Mouse (Mus musculus) urinary bladder, postnatal 4 days (tissue): Measurements from ENCODE around the gene Csad.

Source experiments
- DNase-seq, 2 experiments: peaks; one replicate each; pipeline ENCODE4 v3.0.0; 2021 to 2022; ENCODE audit warnings: low spot score in 2 of 2

Csad gene

DNA sequence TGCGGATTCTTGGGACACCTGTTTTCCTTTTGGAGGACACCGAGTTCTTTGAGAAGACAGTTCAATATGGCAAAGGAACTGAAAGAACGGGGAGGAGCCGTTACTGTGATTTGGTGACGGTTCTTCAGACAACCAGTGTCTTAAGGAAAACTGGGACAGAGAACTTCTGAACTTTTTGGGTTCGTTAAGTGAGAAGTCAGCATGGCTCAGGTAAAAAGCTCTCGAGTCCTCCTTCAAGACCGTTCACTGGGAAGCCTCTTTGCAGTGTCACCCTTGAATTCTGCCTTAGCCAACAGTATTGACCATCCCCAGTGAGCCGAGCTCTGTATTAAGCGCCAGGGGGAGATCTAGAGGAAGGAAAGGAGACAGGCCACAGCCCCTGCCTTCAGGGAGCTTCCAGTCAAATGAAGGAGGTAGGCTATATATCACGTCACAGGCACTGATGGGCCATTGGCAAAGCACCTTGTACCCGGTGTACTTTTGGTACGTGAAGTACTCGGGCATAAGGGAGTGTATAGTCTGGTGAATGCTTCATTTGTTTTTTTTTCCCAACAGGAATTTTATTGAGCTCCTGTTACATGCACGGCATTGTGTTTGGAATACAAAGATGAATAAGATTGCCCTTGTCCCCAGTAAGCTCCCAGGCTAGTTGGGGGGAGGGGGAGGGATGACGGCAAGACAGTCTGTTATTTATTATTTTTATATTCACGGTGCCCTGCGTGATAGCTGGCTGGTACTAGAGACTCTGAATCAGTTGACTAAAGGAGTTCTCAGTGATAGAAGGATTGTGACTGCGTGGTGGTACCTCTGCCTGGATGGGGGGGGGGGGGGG lies at the start of gene Csad:
Csad (minus strand) TSS at position 51 of the 832 bp plus-strand sequence.
- DNase-seq = no peak

DNA sequence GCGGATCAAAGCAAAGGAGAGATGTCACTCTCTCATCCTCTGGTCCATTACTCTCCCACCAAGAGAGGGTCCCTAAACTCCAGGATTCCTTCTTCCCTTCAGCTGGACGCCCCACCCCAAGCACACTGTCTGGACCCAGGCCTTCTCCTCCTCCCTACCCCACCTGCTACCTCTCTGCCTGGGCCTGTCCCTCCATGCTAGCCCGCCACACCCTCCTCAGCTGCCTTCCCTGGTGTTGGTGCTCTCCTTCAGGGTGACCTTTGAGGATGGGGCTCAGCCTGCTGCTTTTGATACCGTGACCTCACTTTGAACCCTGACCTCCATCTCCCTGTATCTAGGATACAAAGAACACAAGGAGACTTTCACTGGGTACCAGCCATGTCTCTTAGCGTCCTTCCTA lies 46.0 kb upstream of the Csad start:
- no peak for DNase-seq

GRCm38 (mm10) chr15:102249967-102250366 lies 45.4 kb upstream of the Csad start:
- no peak for DNase-seq

DNA sequence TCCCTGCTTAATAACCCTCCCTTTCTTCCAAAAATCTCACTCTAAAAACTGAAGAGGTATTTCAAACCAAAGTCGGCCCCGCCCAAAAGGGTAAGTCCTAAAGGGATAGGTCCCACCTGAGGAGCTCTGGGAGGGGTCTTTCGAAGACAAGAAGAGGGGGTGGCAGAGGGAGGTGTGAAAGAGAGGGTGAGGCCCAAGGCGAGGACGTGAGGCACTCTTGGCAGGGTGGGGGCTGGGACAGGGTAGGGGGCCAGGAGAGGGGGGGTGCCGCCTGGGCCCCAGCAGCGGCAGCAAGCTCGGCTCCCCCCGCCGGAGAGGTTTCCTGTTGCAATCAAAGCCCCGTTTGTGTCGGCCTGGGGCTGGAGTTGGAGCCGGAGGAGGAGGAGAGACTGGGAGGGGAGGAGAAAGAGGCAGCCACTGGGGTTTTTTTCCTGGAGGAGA lies 44.7 kb upstream of the Csad start:
- DNase-seq = no peak

DNA sequence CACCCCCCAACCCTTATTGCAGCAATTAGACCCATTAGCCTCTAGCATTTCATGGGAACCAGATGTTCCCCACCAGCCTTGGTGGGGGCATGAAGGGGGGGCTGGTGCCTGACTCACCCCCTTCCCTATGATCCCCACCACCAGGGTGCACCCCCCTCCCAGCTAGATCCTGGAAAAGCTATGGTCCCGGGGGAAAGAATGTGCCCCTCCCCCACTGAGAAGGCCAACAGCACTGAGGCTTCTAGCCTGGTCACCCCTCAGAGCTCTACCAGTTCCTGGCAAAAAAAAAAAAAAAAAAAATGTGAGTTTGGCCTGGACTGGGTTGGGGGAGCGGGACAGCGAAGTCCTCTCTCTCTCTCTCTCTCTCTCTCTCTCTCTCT lies 44.3 kb upstream of the Csad start:
- no peak for DNase-seq

DNA sequence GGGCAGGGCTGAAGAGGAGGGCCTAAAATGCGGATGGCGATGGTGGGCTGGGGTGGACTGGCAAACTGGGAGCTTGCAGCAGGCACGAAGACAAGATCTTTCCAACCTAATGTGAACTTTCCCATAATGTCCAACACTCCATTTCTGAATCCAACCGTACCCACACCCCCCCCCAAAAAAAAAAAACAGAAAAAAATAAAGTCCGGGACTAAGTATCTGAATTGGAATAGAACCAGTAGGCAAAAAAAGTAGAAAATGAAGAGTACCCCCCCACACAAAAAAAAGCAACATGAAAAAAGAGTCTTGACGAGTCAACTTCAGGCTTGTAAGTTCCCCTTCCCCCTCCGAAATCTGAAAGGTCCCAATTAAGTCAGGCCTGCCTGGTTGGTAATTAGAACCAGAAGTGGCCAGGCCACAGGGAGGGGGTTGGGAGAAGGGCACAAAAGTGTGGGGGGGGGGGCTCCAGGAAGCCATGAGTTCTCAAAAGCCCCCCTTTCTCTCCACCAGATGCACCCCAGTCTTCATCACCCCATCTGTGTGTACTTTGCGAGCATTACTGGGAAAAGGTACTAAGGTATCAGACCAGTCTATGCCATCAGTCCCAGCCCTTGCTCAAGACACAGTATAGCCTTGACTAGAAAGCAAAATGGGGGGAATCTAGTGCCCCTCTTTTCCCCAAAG lies 43.7 kb upstream of the Csad start:
- no peak for DNase-seq

GRCm38 (mm10) chr15:102247252-102248130 lies 43.0 kb upstream of the Csad start:
- peak; percentile 77 for DNase-seq

DNA sequence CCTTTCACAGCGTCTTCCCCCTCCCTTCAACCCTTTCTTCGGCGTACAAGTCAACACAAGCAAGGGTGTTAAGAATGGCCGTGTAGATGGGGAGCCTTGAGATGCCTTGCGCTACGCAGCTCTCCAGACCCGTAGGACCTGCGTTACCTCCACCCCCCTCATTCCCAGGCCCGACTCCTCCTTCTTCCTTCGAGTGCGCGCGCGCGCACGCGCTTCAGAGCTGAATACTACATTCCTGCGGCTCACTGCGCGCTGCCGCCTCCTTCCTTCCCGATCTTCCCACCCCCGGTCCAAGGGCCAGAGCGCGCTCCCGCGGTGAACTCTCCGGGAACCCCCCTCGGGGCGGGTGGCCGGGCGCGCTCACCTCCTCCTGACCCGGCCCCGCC lies 42.3 kb upstream of the Csad start:
- DNase-seq = peak; percentile 95 to 98

DNA sequence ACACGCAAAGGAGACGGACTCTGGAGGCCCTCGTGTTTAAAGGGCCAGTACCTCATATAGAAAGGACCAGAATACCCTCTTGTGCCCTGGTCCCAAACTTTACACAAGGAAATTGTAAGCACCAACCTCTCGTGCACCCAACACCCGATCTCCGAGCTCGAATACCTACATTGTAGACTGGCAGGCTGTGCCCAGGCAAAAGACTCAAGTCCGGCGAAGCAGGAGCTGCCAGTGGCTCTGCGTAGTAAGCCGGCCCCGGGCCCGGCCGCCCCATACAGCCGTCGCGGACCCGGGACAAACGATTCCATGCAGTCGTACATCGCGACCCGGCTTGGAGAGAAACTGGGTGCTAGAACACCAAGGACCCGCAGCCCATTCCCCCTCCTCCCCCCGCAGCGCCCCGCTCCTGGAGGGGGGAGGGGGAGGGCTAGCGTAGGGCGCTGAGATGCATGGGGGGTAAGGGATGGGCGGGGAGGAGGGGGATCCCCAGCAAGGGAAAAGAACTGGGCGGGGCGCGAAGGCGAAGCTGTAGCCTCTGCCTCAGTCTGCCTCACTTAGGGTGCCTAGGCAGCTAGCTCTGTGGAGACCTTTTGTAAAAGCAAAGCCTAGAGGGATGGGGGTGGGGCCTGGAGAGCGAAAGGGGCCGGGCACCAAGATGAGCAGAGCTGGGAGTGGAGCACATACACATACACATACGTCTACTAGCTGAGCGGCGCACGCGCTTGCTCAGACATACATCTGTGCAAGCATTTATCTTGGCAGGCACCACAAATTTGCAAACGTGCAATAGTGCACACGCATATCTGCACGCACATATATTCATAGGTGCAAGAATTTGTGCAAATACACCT lies 41.6 kb upstream of the Csad start:
- peak; percentile 72 to 73 for DNase-seq

GRCm38 (mm10) chr15:102245461-102245881 lies 40.9 kb upstream of the Csad start:
- DNase-seq = no peak

GRCm38 (mm10) chr15:102244306-102245191 lies 40.0 kb upstream of the Csad start:
- DNase-seq = no peak

DNA sequence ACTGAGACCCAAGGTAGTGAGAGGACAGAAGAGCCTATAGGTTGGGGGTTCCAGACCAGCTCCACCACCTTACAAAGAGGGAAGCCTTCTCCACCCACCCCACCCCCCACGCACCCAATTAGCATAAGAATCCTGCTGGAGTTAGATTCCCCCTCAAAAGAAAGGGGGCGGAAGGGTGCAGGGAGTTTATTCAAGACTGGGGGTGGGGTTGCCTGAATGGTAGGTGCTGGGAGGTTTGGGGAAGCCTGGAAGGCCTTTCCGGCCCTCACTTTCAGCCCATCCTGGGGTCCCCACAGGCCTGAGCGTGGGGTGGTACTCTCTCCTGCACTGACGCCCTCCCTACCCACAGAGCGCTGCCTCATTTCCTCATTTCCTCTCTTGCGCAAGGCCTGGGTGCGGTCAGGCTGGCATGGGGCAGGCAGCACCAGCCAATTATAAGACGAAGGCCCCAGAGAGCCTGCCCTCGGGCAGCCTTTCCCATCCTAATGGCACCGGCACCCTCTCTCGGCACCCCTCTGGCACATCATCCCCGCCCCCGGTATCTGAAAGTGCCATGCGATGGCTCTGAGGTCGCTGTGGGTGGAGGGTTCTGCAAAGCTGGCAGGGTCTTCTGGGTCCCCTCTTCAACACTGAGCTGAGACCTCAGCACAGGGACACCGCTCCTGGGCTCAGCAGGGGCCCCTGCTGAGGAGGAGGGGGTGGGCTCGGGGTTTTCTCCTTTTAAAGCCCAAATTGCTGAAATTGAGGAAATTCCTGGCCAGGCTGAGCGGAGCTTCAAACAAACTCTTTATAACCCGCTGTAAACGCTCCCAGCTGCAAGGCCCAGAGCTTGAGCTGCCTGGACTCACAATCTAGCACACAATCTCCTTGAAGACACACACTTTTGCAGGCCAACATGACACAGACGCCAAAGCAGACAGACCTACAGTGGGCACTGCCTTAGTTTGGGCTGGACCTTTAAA lies 39.0 kb upstream of the Csad start:
- DNase-seq = peak; percentile 55 to 79

DNA sequence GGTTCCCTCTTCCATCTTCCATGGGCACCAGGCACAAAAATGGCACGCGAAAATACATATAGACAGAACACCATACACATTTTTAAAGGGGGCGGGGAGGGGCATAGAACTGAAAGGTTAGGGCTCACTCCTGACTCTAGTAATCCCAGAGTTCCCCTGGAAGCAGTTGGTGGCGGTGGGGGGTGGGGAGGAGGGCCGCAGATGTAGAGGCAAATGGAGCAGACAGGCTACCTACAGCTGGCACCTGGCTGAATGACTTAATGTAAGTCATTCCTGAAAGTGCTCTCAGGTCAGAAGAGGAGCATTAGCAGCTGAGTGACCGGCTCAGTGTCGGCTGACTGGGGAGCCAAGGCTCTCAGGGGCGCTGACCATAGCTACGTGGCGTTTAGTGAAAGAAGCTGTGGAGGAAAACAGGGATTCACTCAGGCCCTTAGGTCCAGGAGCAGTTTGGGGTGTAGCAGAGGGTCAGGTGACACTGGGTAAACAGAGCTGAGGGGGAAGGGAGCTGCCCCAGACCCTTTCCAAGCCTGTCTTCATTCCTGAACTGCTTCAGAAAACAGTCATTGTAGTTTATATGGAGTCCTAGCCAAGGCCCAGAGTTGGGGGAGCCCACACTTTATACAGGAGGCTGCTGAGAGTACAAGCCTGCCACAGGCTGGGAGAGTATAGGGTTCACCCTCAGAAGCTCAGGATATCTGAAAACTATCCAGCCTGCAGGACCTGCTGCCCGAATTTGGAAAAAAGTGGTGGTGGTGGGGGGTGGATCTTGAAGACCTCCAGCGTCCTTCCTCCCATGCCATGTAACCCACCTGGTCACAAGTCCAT lies 38.1 kb upstream of the Csad start:
- DNase-seq = no peak

GRCm38 (mm10) chr15:102240607-102241006 lies 36.1 kb upstream of the Csad start:
- no peak for DNase-seq

DNA sequence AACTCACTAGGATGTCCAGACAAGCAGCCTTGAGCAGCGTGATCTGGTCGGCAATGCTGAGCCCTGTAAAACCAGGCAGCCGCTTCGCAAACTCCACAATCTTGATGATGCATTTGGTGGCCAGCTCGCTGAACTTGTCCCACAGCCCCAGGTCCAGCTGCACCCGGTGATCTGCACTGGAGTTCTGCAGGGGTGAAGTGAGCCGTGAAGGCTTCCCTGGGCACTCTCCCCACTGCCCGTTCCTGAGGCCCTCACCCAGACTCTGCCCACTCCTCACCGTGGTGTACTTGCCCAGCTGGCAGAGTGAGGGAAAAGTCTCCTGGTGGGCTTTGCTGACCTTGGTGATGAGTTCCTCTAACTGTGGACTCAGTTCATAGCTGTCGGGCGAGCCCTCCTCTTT lies 35.3 kb upstream of the Csad start:
- no peak for DNase-seq

DNA sequence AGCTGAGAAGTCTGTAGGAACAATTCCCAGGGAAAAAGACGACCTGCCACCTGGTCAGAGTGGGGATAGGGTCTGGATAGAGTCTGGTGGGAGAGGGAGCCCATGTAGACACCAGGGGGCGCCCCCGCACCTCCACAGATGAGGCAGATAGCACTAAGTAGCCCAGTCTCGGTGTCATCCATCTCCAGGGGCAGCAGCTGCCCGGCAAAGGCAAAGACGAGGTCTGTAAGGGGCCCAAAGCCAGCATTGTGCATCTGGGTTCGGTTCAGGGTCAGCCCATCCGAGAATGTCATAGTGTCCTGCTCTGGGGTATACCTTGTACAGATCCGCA lies 34.7 kb upstream of the Csad start:
- DNase-seq = peak; percentile 64 to 80

DNA sequence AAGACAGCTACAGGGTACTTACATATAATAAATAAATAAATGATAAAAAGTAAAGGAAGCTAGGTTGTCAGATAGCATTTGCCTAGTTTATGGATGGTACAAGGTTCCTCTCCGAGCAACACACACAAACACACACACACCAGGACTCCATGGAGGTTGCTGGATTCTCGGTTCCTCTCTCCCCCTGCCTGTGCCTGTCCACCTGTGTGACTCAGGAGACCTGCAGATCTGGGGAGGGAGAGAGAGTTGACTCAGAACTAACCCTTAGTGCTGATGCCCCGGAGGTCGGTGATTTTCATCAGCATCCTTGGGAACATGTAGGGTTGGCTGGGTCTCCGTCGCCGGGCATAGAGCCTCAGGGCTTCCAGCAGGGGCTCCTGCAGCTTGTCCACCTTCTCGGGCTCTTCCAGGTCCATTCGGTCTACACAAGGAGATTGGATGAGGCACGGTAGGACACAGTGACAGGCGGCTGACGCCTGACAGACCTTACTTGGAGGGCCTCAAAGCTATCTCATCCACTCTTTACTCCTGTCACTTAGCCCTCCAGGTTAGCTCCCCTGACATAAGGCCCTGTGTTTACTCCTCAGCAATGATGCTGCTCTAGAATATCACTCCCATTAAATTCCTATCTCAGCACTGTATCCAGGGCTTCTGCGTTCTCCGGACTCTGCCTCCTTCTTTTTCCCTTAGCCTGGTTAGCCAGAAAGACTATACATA lies 34.2 kb upstream of the Csad start:
- no peak for DNase-seq
